Mouse (Mus musculus) midbrain, embryonic 14.5 days (tissue): ENCODE results near the gene Usp29. TPM values are rescaled to one million over a fixed set of nuclear protein-coding genes. Genes with fewer than 3 reads are reported as not detected.
"Not testable (repeated sequence)": the region's sequence is repeated elsewhere in the genome, so short reads cannot be mapped to it uniquely, and the experiment has no call there.

Experiments used
- ATAC-seq: fragments of 200-750 bp; cut with Nextera tagmentation; 2 replicates; pipeline ENCODE4 v1.8.0; 2017; ENCODE audit warnings: moderate number of reproducible peaks, moderate library complexity; ENCODE audit not compliant: low FRiP score, low TSS enrichment
- DNase-seq: peaks from one replicate; pipeline ENCODE4 v3.0.0-alpha.2; 2015
- H3K27ac ChIP-seq: fragments of 300-500 bp; sonication (generic); replicated peaks from 2 replicates; pipeline ENCODE4 v1.5.1; 2014; ENCODE audit warnings: mild to moderate bottlenecking, low read depth, low read length, moderate library complexity
- H3K27me3 ChIP-seq: fragments of 300-500 bp; sonication (generic); 2 replicates; pipeline ENCODE4 v1.6.1; 2014; ENCODE audit warnings: low read length, control low read depth, mixed read lengths; ENCODE audit not compliant: control insufficient read depth, insufficient read depth
- H3K36me3 ChIP-seq: fragments of 300-500 bp; sonication (generic); 2 replicates; pipeline ENCODE4 v1.6.1; 2014; ENCODE audit warnings: low read length, control low read depth; ENCODE audit not compliant: control insufficient read depth, insufficient read depth
- H3K4me1 ChIP-seq: fragments of 300-500 bp; sonication (generic); 2 replicates; pipeline ENCODE4 v1.6.1; 2014; ENCODE audit warnings: mild to moderate bottlenecking, antibody characterized with exemption, low read length, control low read depth; ENCODE audit not compliant: control insufficient read depth, insufficient read depth
- H3K4me2 ChIP-seq: fragments of 300-500 bp; sonication (generic); 2 replicates; pipeline ENCODE4 v1.6.1; 2014; ENCODE audit warnings: mild to moderate bottlenecking, low read length, moderate library complexity
- H3K4me3 ChIP-seq: fragments of 300-500 bp; sonication (generic); replicated peaks from 2 replicates; pipeline ENCODE4 v1.5.1; 2014; ENCODE audit warnings: low read depth, low read length
- H3K9ac ChIP-seq: fragments of 300-500 bp; sonication (generic); replicated peaks from 2 replicates; pipeline ENCODE4 v1.6.1; 2014; ENCODE audit warnings: mild to moderate bottlenecking, low read length, moderate library complexity
- H3K9me3 ChIP-seq: fragments of 300-500 bp; sonication (generic); 2 replicates; pipeline ENCODE4 v1.6.1; 2016; ENCODE audit warnings: low read length, control low read depth, mixed read lengths; ENCODE audit not compliant: control insufficient read depth
- WGBS: fragments of 180-500 bp; shearing (Covaris S2); extraction: QIAGEN DNeasy Blood & Tissue Kit; methylation state at CpG from one replicate; pipeline ENCODE4 v1.1.7; 2014; 5-methylcytosine and 5-hydroxymethylcytosine counted together
- polyA plus RNA-seq: library from polyadenylated mRNA; unstranded; fragments of >200 nt; fragmentation: Nextera tagmentation; extraction: Ambion mirVana; gene quantifications from 2 replicates; pipeline ENCODE4 v1.2.1, GENCODE M21; 2014

Gene Usp29
- polyA plus RNA-seq, 1 experiment from 2014 or later = 31.6 TPM

DNA sequence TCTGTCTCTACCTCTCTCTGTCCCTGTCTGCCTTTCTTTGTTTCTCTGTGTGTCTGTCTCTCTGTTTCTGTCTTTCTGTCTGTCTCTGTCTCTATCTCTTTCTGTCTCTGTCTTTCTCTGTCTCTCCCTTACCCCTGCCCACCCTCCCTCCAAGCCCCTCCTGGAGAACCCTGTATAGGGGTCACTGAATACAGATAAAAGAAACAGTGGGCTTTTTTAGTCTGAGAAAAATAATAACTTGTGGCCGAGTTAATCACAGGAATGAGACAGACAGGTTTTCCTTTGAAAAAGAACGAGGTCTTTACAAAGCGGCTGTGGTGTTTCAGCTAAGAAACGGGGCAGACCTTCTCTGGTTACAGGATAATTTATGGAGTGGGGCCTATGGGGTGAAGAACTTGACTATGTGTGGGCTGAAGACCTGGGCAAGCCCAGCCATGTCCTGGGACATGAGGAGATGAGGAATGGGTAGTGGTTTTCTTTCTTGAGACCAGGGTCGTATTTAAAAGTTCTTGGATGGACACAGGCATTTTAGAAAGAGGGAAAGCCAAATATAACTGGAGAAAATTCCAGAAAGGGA, 128.4 kb downstream of the Usp29 start:
- no peak overlapping the region for H3K4me2 ChIP-seq
- H3K9me3 ChIP-seq = no peaks in the 10 kb centered on the region
- H3K4me1 ChIP-seq = peaks cover 18% of the 10 kb centered on the region
- no peaks in the 10 kb centered on the region for H3K27me3 ChIP-seq
- WGBS = 34% methylated on average over 5 of the region's 5 CpGs
- ATAC-seq (no peak), DNase-seq (no peak)
- H3K27ac ChIP-seq = no peak overlapping the region
- H3K9ac ChIP-seq = no peak overlapping the region
- no peak overlapping the region for H3K4me3 ChIP-seq
- H3K36me3 ChIP-seq = no peaks in the 10 kb centered on the region

DNA sequence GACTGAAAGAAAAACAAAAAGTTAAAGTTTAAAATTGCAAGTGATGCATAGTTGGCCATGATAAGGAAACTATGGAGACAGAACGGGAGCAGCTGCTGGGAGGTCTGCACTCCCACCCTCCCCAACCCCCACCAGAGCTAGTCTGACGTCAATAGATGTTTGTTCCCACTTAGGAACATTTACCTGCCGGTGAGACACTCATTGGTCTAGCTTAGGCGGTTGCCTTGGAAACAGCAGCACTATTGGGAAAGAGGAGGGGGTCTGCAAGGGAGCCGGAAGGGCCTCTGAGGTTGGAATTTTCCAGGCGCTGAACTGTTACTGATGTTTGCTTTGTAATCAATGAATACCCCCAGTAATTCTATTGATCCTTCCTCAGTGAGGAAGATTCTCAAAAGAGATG, 130.3 kb downstream of the Usp29 start:
- no peak overlapping the region for H3K9ac ChIP-seq
- ATAC-seq (peak; percentile 75), DNase-seq (peak; percentile 85)
- no peaks in the 10 kb centered on the region for H3K27me3 ChIP-seq
- H3K27ac ChIP-seq = peak overlapping the region; percentile 53
- no peak overlapping the region for H3K4me2 ChIP-seq
- peaks cover 18% of the 10 kb centered on the region for H3K4me1 ChIP-seq
- WGBS = 6% methylated on average over 6 of the region's 6 CpGs
- no peak overlapping the region for H3K4me3 ChIP-seq
- no peaks in the 10 kb centered on the region for H3K9me3 ChIP-seq
- H3K36me3 ChIP-seq = no peaks in the 10 kb centered on the region

DNA sequence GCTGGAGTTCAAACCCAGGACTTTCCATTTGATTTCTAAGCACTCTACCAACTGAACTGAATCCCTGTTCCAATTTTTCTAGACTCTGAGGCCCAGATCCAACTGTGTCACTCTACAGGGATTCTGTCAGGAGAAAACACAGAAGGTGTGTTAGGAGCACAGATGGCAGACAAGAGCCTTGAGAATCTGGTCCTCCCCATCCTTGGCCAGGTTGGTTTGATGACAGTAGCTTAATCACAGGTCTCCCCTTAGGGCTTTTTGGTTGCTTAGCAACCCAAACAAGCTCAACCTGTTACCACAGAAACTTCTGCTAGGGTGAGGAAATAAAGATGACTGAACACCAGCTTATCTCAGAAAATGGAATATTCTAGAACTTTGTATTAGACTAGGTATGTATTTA, 136.0 kb downstream of the Usp29 start:
- Histone ChIP-seq H3K4me1 (peaks cover 19% of the 10 kb centered on the region), H3K9ac (no peak overlapping the region), H3K27me3 (no peaks in the 10 kb centered on the region), H3K36me3 (no peaks in the 10 kb centered on the region), H3K4me3 (no peak overlapping the region), H3K27ac (0 out of 2 replicates have a peak overlapping the region, but pooled peaks have one; percentile 3), H3K4me2 (no peak overlapping the region), H3K9me3 (no peaks in the 10 kb centered on the region)
- ATAC-seq (no peak), DNase-seq (peak; percentile 56)

DNA sequence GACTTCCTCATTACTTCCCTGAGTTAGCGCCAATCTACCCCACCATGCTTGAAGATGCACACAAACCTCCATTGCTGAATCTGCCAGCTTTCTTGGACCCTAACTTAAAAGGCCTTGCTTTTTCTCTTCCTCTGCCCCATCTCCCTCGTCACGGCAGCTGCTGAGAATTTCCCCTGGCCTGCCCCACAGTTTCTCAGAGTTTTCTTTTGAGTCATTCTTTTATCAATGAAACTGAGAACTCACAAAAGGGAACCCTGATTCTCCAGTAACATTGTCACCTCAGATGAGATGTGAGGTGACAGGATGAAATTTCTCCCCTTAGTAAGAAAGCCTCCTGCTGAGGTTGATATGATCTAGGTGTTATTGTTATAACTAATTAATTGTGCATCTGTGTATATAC, 138.5 kb downstream of the Usp29 start:
- Histone ChIP-seq H3K36me3 (no peaks in the 10 kb centered on the region), H3K4me3 (no peak overlapping the region), H3K9me3 (no peaks in the 10 kb centered on the region), H3K4me2 (no peak overlapping the region), H3K9ac (no peak overlapping the region), H3K4me1 (peaks cover 15% of the 10 kb centered on the region), H3K27ac (no peak overlapping the region; the same call in 1 of the 2 replicates), H3K27me3 (no peaks in the 10 kb centered on the region)
- ATAC-seq (no peak), DNase-seq (no peak)
- WGBS = 46% methylated on average over 3 of the region's 3 CpGs

DNA sequence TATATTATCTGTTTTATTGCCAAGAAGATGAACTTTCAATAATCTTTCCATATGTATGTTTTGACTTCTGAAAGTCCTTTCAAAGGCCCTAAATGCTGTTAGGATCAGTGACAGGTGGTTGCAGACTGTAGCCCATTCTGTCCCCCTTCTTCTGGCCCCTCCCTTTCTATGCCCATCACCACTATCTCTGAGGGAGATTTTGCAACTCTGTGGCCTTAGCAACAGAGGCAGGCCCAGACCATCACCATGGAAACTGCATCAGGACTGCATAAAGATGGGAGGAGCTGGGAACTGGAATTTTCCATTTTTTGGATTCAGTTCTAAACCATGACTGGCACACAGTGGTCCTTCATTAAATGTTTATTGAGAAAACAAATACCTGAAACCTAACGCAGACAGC, 139.2 kb downstream of the Usp29 start:
- peaks cover 18% of the 10 kb centered on the region for H3K4me1 ChIP-seq
- no peak overlapping the region for H3K4me3 ChIP-seq
- peak overlapping the region; percentile 57 for H3K27ac ChIP-seq
- H3K27me3 ChIP-seq = no peaks in the 10 kb centered on the region
- 41% methylated on average over 1 of the region's 1 CpGs for WGBS
- DNase-seq (peak; percentile 79), ATAC-seq (peak; percentile 74)
- no peaks in the 10 kb centered on the region for H3K9me3 ChIP-seq
- no peak overlapping the region for H3K9ac ChIP-seq
- no peaks in the 10 kb centered on the region for H3K36me3 ChIP-seq
- no peak overlapping the region for H3K4me2 ChIP-seq

DNA sequence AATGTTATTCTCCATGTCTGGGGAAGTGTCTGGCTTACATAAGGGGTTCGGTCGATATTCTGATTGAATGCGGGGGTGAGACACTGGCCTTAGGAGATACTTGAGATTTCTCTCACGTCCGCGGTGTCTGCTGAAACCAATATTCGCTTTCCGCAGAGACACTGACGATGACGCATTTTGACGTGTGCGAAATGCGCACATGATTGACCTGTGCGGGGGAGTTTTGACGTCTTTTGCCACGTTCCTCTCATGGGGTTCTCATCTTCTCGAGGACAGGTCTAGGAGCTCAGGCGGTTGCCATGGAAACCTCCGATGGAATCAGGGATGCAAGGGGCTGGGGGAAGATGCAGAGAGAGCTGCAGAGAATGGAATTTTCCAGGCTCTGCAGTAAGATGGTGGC, 144.1 kb downstream of the Usp29 start:
- H3K4me2 ChIP-seq = peak overlapping the region; percentile 30
- H3K36me3 ChIP-seq = no peaks in the 10 kb centered on the region
- H3K27ac ChIP-seq = peak overlapping the region; percentile 78
- DNase-seq (peak; percentile 92), ATAC-seq (peak; percentile 90)
- 22% methylated on average over 19 of the region's 19 CpGs for WGBS
- H3K9ac ChIP-seq = no peak overlapping the region
- 0 out of 2 replicates have a peak overlapping the region, but pooled peaks have one; percentile 5 for H3K4me3 ChIP-seq
- no peaks in the 10 kb centered on the region for H3K9me3 ChIP-seq
- no peaks in the 10 kb centered on the region for H3K27me3 ChIP-seq
- peaks cover 13% of the 10 kb centered on the region for H3K4me1 ChIP-seq

DNA sequence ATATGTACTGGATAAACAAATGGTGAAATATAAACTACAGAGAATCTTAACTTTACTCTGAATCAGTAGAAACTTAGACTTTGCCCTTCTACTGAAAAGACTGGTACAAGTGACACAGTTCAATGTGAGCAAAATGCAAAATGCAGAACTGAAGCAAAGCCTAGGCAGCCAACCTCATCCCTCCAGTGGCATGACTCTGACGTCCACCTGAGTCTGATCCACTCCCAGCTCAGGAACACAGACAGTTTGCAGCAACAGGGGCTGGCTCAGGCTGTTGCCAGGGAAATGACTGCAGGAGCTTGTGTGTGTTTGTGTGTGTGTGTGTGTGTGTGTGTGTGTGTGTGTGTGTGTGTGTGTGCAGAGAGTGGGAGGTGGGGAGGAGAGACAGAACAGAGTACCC, 147.8 kb downstream of the Usp29 start:
- Histone ChIP-seq H3K27ac (no peak overlapping the region), H3K36me3 (no peaks in the 10 kb centered on the region), H3K4me2 (no peak overlapping the region), H3K9me3 (no peaks in the 10 kb centered on the region), H3K27me3 (no peaks in the 10 kb centered on the region), H3K4me3 (no peak overlapping the region), H3K9ac (no peak overlapping the region), H3K4me1 (peaks cover 17% of the 10 kb centered on the region)
- DNase-seq = no peak
- WGBS = 67% methylated on average over 1 of the region's 1 CpGs
- no peak for ATAC-seq

DNA sequence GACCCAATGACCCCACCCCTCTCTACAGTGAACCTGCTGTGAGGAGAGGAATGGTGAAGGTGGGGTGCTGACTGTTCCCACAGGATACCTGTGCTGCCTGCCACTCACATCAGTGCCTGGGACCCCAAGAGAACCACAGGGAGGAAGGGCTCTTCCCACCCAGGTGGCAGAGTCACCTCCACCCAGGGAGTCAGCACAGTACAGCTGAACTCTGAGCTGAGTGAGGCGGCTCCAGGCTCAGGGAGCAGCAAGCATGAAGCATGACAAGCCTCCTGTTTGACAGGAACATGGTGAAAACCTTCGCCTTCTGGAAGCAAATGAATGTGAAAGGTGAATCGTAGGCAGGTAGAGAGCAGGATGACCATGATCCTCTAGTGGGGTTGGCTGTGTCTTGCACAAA, 148.5 kb downstream of the Usp29 start:
- peaks cover 17% of the 10 kb centered on the region for H3K4me1 ChIP-seq
- not testable (repeated sequence) for H3K9ac ChIP-seq, H3K36me3 ChIP-seq, H3K27ac ChIP-seq, ATAC-seq, H3K4me3 ChIP-seq, H3K4me2 ChIP-seq, DNase-seq, H3K9me3 ChIP-seq, H3K27me3 ChIP-seq
- 92% methylated on average over 3 of the region's 3 CpGs for whole genome bisulfite sequencing

DNA sequence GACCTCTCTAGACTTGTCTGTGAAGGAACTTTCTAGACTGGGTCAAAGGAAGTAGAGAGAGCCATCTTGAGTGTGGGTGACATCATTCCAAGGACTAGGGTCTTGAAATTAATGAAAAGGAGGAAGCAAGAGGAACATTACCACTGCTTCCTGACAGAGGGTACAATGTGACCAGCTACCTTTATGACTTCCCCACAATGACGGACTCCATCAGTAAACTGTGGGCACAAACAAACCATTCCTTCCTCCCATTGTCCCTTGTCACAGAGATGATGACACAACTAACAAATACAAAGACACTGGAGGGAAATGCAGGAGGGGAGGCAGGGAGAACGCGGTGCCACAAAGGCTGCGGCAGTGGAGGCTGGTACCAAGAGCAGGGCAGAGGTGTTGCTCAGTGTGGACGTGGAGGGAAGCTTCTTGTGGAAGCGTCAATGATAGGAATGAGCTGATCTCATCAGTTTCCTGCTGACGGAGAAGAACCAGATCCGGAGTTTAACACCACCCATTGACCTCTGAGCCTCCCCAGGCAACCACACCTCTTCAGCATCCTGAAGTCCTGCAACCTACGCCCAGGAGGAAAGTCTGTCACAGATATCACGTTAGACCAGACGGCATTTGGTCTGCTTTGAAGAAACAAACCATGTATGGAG, 149.3 kb downstream of the Usp29 start:
- WGBS = 93% methylated on average over 11 of the region's 11 CpGs

More for the DNA sequence above, 149.3 kb downstream of the Usp29 start:
- Histone ChIP-seq H3K4me2 (no peak overlapping the region), H3K9me3 (no peaks in the 10 kb centered on the region), H3K36me3 (no peaks in the 10 kb centered on the region), H3K27me3 (no peaks in the 10 kb centered on the region), H3K27ac (no peak overlapping the region), H3K4me3 (no peak overlapping the region), H3K9ac (no peak overlapping the region), H3K4me1 (peaks cover 13% of the 10 kb centered on the region)
- no peak for ATAC-seq
- no peak for DNase-seq
